Mouse (Mus musculus): ENCODE measurements around the gene Sorl1. TPM values are rescaled to one million over a fixed set of nuclear protein-coding genes. Genes with fewer than 3 reads are reported as not detected.

Sorl1 gene
- polyA plus RNA-seq, 1 experiment from 2014 or later = 56.0 TPM

DNA sequence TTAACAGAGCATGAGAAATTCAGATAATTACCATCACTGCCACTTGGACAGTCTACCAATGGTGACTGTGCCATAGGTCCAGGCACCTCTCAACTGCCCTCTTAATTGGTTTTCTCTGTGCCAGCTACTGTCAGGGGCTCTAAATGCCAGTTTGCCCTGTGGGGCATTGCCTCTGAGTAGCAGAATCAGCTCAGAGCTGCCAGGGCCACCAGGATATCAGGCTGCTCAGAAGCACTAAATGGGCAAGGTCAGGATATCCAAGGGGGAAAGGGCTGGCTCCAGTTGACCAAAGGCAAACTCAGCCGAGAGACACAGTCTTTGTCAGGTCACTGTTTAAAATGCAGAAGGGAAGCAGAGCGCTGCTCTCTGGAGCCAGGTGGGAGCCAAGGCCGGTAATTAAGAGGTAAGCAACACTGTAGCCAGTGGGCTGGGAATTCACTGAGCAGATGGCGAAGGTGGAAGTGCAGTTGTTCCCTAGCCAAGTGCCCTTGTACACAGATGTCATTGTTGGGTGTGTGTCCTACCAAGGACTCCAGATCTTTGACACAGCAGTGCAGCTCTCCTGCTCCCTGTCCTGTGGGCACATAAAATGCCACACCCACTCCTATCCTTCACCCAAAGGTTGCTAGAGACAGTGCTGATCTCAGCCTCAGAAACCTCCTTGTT lies 181.0 kb downstream of the Sorl1 start:
- ATAC-seq = no peak
- no peaks in the 10 kb centered on the region for H3K27me3 ChIP-seq
- POLR2A ChIA-PET = interaction anchor here (0.6 kb wide), 1 partner anchor 46 kb away, joined by 7 read pairs; no protein-coding TSS in a partner anchor
- CTCF ChIA-PET = no interaction called here
- no peak for TF ChIP-seq CTCF (IDR thresholded peaks at IDR 0.05)
- DNase-seq (ENCODE audit: low read depth, low spot score) = no peak
- in situ Hi-C loops (cut with MboI; ENCODE audit: low pct_unique_long_range_greater_than_20kb) = no loop called here

DNA sequence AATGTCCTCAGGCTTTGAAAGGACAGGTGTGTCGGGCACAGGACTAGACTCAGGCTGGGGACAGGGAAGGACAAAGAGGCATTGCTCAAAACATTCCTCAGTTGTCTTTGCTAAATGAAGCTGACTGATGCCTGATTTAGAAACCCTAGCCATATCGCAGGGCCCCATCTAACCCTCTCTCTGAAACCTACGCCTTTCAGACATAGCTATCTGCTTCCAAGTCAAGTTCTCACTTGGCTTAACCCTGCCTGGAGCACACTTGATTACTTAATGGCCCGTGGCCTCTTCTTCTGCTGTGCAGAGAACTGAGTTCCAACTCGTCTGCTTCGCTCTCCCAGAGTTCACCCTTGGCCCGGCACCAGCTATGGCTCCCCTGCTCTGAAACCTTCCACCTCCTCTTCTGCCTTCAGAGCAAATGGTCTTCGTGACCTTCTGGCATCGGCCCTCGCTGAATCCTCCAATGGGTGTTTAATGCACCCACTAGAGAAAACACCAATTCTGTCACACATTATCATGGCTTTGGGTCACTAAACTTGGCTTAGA lies 183.7 kb downstream of the Sorl1 start:
- ATAC-seq = no peak
- TF ChIP-seq CTCF (IDR thresholded peaks at IDR 0.05) = no peak
- in situ Hi-C loops (cut with MboI; ENCODE audit: low pct_unique_long_range_greater_than_20kb) = no loop called here
- H3K27me3 ChIP-seq = no peaks in the 10 kb centered on the region
- ChIA-PET CTCF (interaction anchor here (1.2 to 2.3 kb wide), 2 partner anchors 10 to 37 kb away, joined by 3 to 7 read pairs; no protein-coding TSS in a partner anchor), POLR2A (interaction anchor here (0.6 kb wide), 1 partner anchor 17 kb away, joined by 3 read pairs; no protein-coding TSS in a partner anchor)
- DNase-seq (ENCODE audit: low read depth, low spot score) = no peak

DNA sequence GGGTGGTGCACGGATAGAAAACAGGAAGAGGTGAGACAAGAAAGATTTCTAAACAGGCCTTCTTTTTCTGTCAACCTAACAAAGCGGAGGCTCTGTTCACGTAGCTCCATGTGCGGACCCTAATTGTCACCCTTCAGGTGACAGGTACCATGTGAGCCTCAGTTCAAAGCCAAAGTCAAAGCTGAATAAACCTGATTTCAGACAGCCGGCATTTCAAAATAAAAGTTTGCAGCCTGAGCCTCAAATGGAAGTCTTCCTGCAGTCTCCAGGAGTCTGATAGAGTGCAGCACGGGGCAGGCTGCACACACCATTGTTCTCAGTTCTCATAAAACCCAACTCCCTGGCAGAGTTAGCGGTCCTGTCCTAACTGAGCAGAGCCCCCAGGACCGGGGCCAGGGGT lies 185.6 kb downstream of the Sorl1 start:
- DNase-seq (ENCODE audit: low read depth, low spot score) (no peak), ATAC-seq (no peak)
- POLR2A ChIA-PET = no interaction called here
- no peak for TF ChIP-seq CTCF (IDR thresholded peaks at IDR 0.05)
- CTCF ChIA-PET = interaction anchor here (2.3 kb wide), 1 partner anchor 12 kb away, joined by 7 read pairs; no protein-coding TSS in a partner anchor
- in situ Hi-C loops (cut with MboI; ENCODE audit: low pct_unique_long_range_greater_than_20kb) = no loop called here
- H3K27me3 ChIP-seq = no peaks in the 10 kb centered on the region

DNA sequence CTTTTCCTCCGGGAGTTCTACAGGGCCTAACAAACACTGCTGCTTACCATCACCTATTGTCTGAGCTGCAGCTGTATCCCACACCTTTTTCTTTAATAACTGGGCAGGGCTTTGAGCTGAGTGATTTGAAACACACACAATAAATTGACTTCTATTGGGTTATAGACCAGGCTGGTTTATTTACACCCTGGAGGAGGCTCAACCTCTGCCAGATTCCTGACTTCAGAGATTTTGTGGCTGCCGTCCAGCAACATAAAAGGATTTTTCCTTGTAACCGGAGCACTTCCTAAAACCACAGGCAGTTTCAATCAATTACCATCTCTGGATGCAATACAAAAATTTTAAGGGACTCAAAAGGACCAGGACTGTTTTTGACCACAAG lies 186.1 kb downstream of the Sorl1 start:
- in situ Hi-C loops (cut with MboI; ENCODE audit: low pct_unique_long_range_greater_than_20kb) = no loop called here
- peak; percentile 21 for ATAC-seq
- no peaks in the 10 kb centered on the region for H3K27me3 ChIP-seq

DNA sequence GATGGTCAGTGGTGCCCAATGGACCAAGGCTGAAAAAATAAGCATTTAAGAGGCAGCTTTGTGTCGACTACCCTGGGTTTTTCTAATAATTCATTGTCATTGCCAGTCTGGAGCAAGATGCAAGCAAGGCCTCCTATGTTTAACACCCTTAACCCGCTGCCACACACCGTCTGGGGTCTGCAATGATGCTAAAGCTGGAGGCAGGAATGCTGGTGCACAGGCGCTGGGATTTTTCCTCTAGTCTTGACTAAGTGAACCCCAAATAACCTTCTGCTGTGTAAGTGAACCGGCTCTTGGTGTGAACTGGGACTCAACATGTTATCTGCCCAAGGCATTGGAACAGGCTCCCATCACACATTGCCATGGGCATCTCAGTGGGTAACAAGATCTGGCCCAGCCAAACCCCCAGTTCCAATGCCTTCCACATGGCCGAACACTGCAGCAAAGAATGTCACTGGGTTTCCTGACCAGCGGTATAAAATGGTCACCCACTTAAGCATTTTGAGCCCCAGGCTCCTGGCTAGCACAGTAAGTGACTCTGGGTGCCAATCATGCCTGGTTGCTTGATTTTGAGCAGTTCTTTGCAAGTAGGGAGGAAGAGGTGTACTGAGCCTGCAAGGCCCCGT lies 186.6 kb downstream of the Sorl1 start:
- H3K27me3 ChIP-seq = no peaks in the 10 kb centered on the region
- no peak for TF ChIP-seq CTCF (IDR thresholded peaks at IDR 0.05)
- ChIA-PET POLR2A (no interaction called here), CTCF (no interaction called here)
- DNase-seq (ENCODE audit: low read depth, low spot score) = no peak
- peak; percentile 31 for ATAC-seq
- in situ Hi-C loops (cut with MboI; ENCODE audit: low pct_unique_long_range_greater_than_20kb) = no loop called here

More for the DNA sequence above, 186.1 kb downstream of the Sorl1 start:
- TF ChIP-seq CTCF (IDR thresholded peaks at IDR 0.05) = no peak
- CTCF ChIA-PET = no interaction called here
- POLR2A ChIA-PET = no interaction called here
- DNase-seq (ENCODE audit: low read depth, low spot score) = no peak

DNA sequence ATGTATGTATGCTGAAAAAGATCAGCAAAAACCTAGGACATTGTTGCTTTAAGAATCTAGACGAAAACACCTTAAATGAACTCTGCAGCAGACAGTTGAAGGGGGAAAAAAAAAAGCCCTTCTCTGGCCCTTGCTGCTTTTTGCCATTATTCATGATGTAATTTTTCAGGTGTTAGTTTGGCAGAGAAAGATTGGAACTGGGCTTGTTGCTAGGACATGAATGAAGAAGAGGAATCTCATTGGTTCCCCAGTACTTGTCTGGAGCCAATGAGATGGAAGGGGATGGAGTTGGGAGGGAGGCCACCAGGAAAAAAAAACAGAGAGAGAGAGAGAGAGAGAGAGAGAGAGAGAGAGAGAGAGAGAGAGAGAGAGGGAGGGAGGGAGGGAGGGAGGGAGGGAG lies 187.5 kb downstream of the Sorl1 start:
- in situ Hi-C loops (cut with MboI; ENCODE audit: low pct_unique_long_range_greater_than_20kb) = no loop called here
- DNase-seq (ENCODE audit: low read depth, low spot score) (no peak), ATAC-seq (no peak)
- ChIA-PET CTCF (no interaction called here), POLR2A (no interaction called here)
- TF ChIP-seq CTCF (IDR thresholded peaks at IDR 0.05) = no peak
- no peaks in the 10 kb centered on the region for H3K27me3 ChIP-seq

DNA sequence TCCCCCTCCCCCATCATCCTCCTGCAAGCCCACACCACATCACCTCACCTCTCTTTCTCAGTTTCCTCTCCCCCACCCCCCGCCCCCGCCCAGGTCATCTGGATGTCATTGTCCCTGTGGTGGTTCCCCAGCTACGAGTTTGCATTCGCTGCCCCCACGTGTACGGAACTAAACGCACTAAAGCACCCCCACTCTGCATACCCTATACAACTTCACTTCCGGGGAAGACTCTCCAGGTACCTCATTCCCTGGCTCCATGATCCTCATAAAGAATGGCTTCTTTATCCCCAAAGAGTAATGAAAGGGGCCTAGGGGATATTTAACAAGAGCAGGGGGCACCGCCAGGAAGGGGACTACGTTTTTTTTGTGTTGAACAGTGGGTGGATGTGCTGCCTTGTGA lies 188.1 kb downstream of the Sorl1 start:
- no peak for TF ChIP-seq CTCF (IDR thresholded peaks at IDR 0.05)
- POLR2A ChIA-PET = interaction anchor here (0.6 kb wide), 1 partner anchor 113 kb away, joined by 4 read pairs; no protein-coding TSS in a partner anchor
- DNase-seq (ENCODE audit: low read depth, low spot score) (no peak), ATAC-seq (no peak)
- in situ Hi-C loops (cut with MboI; ENCODE audit: low pct_unique_long_range_greater_than_20kb) = no loop called here
- CTCF ChIA-PET = no interaction called here
- no peaks in the 10 kb centered on the region for H3K27me3 ChIP-seq

DNA sequence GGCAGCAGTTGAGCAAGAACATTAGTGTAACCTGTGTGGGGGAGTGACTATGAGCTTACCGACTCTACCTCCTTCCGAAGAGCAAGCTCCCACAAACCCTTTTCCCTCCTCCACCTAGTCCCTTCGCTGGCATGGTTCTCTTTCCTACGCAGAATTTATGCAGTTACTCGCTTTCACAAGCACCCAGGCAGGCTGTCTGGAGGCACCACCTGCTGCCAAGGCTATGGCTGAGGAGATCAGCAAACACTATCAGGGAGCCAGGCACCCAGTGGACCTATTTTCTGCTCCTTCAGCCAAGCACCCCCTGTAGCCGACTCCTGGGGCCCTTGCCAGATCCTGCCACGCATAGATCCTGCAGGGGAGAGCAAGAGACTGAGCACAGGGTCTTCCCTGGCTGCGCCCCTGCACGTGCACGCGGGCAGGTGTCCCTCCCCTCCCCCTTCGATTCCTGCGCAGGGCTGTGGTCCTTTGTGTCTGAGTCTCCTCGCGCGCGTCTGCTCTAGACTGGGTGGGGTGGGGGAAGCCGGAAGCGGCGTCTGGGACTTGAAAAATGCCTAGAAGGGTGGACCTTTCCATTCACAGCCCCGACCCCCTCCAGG lies 188.6 kb downstream of the Sorl1 start:
- ATAC-seq (no peak), DNase-seq (ENCODE audit: low read depth, low spot score) (no peak)
- no peaks in the 10 kb centered on the region for H3K27me3 ChIP-seq
- in situ Hi-C loops (cut with MboI; ENCODE audit: low pct_unique_long_range_greater_than_20kb) = no loop called here
- no peak for TF ChIP-seq CTCF (IDR thresholded peaks at IDR 0.05)
- ChIA-PET CTCF (no interaction called here), POLR2A (no interaction called here)

DNA sequence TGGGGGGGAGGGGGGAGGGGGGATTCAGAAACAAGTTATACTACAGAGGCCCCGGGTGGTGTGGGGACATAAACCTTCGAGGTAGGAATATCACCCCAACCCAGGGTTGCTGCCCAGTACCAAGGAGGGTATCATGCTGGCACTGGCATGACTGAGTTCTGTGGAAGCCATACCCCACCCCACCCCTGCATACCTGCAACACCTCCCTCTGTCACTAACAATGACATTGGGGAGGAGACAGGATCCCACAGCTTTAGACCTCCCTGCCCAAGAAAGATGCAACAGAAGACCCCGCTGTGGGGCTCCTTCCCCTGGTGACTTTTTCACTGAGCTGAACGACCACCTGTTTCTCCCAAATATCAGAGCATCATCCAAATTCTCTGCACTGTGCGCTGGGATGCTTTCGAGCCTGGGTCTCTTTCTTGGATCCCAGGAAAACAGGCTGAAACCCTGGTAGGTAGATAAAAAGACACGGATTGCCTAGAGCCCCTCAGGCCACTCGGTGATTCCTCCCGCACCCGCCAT lies 189.2 kb downstream of the Sorl1 start:
- ATAC-seq (no peak), DNase-seq (ENCODE audit: low read depth, low spot score) (no peak)
- ChIA-PET POLR2A (no interaction called here), CTCF (no interaction called here)
- TF ChIP-seq CTCF (IDR thresholded peaks at IDR 0.05) = no peak
- in situ Hi-C loops (cut with MboI; ENCODE audit: low pct_unique_long_range_greater_than_20kb) = no loop called here
- no peaks in the 10 kb centered on the region for H3K27me3 ChIP-seq

DNA sequence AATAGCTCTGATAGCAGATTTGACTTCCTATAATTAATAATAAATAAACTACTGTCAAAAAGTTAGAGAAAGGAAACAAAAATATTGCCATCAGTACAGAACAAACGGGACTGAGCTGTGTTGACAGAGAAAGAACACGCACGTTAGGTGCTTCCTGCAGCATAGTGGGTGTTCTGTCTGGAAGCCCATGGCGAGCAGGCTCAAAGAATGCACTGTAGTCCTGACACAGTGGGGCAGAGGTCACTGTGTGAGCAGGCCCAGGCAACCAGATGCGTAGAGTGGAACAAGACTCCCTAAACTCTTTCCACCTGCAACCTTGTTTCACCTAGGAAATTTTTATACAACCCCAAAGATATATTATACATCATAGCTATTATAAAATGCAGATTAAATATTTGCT lies 194.1 kb downstream of the Sorl1 start:
- no peak for TF ChIP-seq CTCF (IDR thresholded peaks at IDR 0.05)
- ATAC-seq = no peak
- DNase-seq (ENCODE audit: low read depth, low spot score) = no peak
- no peaks in the 10 kb centered on the region for H3K27me3 ChIP-seq
- in situ Hi-C loops (cut with MboI; ENCODE audit: low pct_unique_long_range_greater_than_20kb) = no loop called here
- ChIA-PET POLR2A (no interaction called here), CTCF (no interaction called here)

DNA sequence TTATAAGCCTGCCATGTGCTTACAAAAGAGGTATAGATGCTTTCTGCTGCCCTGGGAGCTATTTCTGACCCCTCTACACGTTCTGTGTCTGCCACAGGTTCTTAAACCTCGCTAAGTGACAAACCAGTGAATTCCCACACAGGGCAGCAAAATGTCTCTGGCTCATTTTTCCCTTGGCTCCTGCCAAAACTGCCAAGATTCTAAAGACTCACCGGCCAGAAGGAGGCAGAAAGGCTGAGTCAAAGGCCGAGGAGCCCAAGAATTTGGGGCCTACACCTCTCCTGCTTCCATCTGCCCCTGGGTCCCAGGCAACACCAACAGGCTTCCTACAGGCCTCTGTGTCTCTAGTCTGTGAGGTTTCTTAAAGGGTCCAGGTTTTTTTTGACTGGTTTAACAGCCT lies 198.4 kb downstream of the Sorl1 start:
- no peak for TF ChIP-seq CTCF (IDR thresholded peaks at IDR 0.05)
- in situ Hi-C loops (cut with MboI; ENCODE audit: low pct_unique_long_range_greater_than_20kb) = no loop called here
- no peaks in the 10 kb centered on the region for H3K27me3 ChIP-seq
- no peak for DNase-seq (ENCODE audit: low read depth, low spot score)
- ChIA-PET POLR2A (interaction anchor here (1.9 kb wide), 1 partner anchor 11 kb away, joined by 4 read pairs; no protein-coding TSS in a partner anchor), CTCF (no interaction called here)
- no peak for ATAC-seq

Measured in Patski (cell line).